Mouse (Mus musculus) kidney, embryonic 14.5 days (tissue): ENCODE results near the gene Ywhab. TPM values are rescaled to one million over a fixed set of nuclear protein-coding genes. Genes with fewer than 3 reads are reported as not detected.
A peak's percentile ranks its signal among the peaks of the same experiment; 100 is the strongest.

Source experiments
- ATAC-seq: fragments of 200-750 bp; cut with Nextera tagmentation; 2 replicates; pipeline ENCODE4 v1.8.0; 2017; ENCODE audit warnings: moderate number of reproducible peaks, mild to moderate bottlenecking, moderate TSS enrichment, moderate library complexity; ENCODE audit not compliant: low FRiP score, low TSS enrichment
- H3K27ac ChIP-seq: fragments of 300-500 bp; sonication (generic); 2 replicates; pipeline ENCODE4 v1.5.1; 2014; ENCODE audit warnings: low read depth, mild to moderate bottlenecking, low read length, moderate library complexity, mixed read lengths
- H3K27me3 ChIP-seq: fragments of 300-500 bp; sonication (generic); 2 replicates; pipeline ENCODE4 v1.6.1; 2014; ENCODE audit warnings: mild to moderate bottlenecking, low read length; ENCODE audit not compliant: control insufficient read depth, insufficient read depth
- H3K36me3 ChIP-seq: fragments of 300-500 bp; sonication (generic); 2 replicates; pipeline ENCODE4 v1.6.1; 2014; ENCODE audit warnings: low read length, mixed read lengths; ENCODE audit not compliant: control insufficient read depth, insufficient read depth
- H3K4me1 ChIP-seq: fragments of 300-500 bp; sonication (generic); 2 replicates; pipeline ENCODE4 v1.6.1; 2014; ENCODE audit warnings: low read length, mixed read lengths; ENCODE audit not compliant: control insufficient read depth, insufficient read depth
- H3K4me2 ChIP-seq: fragments of 300-500 bp; sonication (generic); replicated peaks from 2 replicates; pipeline ENCODE4 v1.6.1; 2014; ENCODE audit warnings: low read depth, mild to moderate bottlenecking, low read length
- H3K4me3 ChIP-seq: fragments of 300-500 bp; sonication (generic); 2 replicates; pipeline ENCODE4 v1.5.1; 2014; ENCODE audit warnings: mild to moderate bottlenecking, low read length
- H3K9ac ChIP-seq: fragments of 300-500 bp; sonication (generic); 2 replicates; pipeline ENCODE4 v1.6.1; 2014; ENCODE audit warnings: low read depth, mild to moderate bottlenecking, low read length, moderate library complexity
- H3K9me3 ChIP-seq: fragments of 300-500 bp; sonication (generic); 2 replicates; pipeline ENCODE4 v1.6.1; 2016; ENCODE audit warnings: low read length; ENCODE audit not compliant: control insufficient read depth
- WGBS: fragments of 180-500 bp; shearing (Covaris S2); extraction: QIAGEN DNeasy Blood & Tissue Kit; methylation state at CpG from one replicate; pipeline ENCODE4 v1.1.7; 2014; 5-methylcytosine and 5-hydroxymethylcytosine counted together
- polyA plus RNA-seq: library from polyadenylated mRNA; unstranded; fragments of >200 nt; fragmentation: Nextera tagmentation; extraction: Ambion mirVana; gene quantifications from 2 replicates; pipeline ENCODE4 v1.2.1, GENCODE M21; 2014

The Ywhab gene
- polyA plus RNA-seq, 1 experiment from 2014 or later, result 305 TPM

DNA sequence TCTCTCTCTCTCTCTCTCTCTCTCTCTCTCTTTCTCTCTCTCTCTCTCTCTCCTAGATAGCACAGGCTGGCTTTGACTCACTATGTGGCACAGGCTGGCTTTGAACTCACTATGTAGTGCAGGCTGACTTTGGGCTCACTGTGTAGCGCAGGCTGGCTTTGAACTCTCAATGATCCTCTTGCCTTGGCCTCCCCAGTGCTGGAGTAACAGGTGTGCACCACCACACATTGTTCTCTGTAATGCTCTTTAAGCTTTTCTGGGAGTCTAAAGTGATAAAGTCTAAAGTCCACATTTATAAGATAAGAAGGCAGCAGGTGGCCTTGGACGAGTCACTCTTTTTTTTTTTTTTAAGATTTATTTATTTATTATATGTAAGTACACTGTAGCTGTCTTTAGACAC, 46.8 kb downstream of the Ywhab start:
- H3K4me3 ChIP-seq, result no peak overlapping the region
- H3K9ac ChIP-seq, result no peak overlapping the region
- no peak overlapping the region for H3K27ac ChIP-seq
- H3K4me2 ChIP-seq, result no peak overlapping the region
- 82% methylated on average over 2 of the region's 2 CpGs for WGBS
- ATAC-seq, result no peak
- H3K27me3 ChIP-seq, result no peaks in the 10 kb centered on the region
- H3K9me3 ChIP-seq, result no peaks in the 10 kb centered on the region
- no peaks in the 10 kb centered on the region for H3K36me3 ChIP-seq
- no peaks in the 10 kb centered on the region for H3K4me1 ChIP-seq

DNA sequence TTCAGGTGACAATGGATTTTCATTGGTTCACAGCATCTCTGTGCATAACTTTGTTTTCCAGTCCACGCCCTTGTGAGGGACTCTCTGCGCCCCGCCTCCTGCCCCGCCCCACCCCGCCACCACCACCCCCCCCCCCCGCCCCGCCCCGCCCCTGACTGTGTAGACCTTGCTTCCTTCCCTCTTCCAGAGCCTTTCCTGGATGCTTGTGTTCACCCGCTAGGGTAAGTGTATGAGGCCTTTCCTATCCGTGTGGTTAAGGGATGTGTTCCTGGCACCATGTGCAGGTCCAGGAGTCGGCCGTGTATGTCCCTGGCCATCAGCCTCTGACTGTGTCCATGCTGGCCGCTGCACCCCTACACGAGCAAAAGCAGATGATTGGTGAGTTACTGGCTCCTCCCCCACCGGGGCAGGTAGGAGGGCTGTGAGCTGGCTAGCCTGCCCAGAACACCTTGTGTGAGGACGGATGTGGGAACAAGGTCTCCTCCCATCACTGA, 52.5 kb downstream of the Ywhab start:
- Histone ChIP-seq H3K9ac (no peak overlapping the region), H3K4me1 (no peaks in the 10 kb centered on the region), H3K27me3 (no peaks in the 10 kb centered on the region), H3K9me3 (no peaks in the 10 kb centered on the region), H3K4me3 (peak overlapping the region; percentile 28), H3K27ac (no peak overlapping the region), H3K36me3 (peaks cover 6% of the 10 kb centered on the region; the same call in 1 of the 2 replicates), H3K4me2 (peak overlapping the region; percentile 47)
- 3% methylated on average over 12 of the region's 16 CpGs for WGBS
- peak; percentile 80 for ATAC-seq

DNA sequence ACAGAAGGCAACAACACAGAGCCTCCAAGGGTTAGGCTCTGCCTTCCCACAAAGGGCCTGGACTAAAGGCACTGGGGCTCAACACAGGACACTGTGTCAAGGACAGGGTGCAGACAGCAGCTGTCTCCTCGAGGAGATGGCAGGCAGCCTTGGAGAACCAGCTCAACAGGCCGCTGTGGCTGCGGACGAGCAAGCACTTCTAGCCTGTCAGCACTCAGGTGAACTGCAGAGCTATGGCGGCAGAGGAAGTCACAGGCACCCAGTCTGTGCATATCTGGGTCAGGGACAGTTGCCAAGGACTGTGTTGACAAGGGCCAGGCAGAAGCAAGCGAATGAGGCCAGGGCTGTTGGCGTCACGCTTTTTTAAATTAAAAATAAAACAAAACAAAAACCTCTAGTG, 59.0 kb downstream of the Ywhab start:
- WGBS, result 90% methylated on average over 8 of the region's 8 CpGs
- ATAC-seq, result no peak
- H3K27ac ChIP-seq, result no peak overlapping the region
- H3K4me3 ChIP-seq, result no peak overlapping the region
- H3K9me3 ChIP-seq, result no peaks in the 10 kb centered on the region
- no peaks in the 10 kb centered on the region for H3K27me3 ChIP-seq
- no peaks in the 10 kb centered on the region for H3K4me1 ChIP-seq
- H3K36me3 ChIP-seq, result peaks cover 64% of the 10 kb centered on the region
- H3K4me2 ChIP-seq, result no peak overlapping the region
- H3K9ac ChIP-seq, result no peak overlapping the region

DNA sequence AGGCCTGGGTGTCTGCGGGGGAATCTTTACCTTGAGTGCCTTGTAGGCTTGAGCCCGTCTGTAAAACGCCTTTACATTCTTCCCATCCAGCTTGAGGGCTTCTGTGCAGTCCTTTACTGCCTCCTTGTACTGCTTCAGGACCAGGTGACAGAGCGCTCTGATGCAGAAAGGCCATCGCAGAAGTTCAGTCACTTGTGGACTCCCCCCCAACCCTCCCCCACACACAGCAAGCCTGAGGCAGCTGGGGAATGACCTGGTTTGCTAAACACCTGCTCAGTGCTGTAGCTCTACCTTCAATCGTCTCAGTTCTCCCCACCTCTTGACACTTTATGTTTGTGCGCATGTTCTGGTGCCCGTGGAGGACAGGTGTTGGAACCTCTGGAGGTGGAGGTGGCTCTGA, 59.9 kb downstream of the Ywhab start:
- 87% methylated on average over 8 of the region's 8 CpGs for WGBS
- no peak overlapping the region for H3K9ac ChIP-seq
- H3K27me3 ChIP-seq, result no peaks in the 10 kb centered on the region
- H3K4me1 ChIP-seq, result no peaks in the 10 kb centered on the region
- H3K9me3 ChIP-seq, result no peaks in the 10 kb centered on the region
- no peak overlapping the region for H3K4me2 ChIP-seq
- H3K36me3 ChIP-seq, result peaks cover 73% of the 10 kb centered on the region
- no peak overlapping the region for H3K4me3 ChIP-seq
- no peak overlapping the region for H3K27ac ChIP-seq
- no peak for ATAC-seq

DNA sequence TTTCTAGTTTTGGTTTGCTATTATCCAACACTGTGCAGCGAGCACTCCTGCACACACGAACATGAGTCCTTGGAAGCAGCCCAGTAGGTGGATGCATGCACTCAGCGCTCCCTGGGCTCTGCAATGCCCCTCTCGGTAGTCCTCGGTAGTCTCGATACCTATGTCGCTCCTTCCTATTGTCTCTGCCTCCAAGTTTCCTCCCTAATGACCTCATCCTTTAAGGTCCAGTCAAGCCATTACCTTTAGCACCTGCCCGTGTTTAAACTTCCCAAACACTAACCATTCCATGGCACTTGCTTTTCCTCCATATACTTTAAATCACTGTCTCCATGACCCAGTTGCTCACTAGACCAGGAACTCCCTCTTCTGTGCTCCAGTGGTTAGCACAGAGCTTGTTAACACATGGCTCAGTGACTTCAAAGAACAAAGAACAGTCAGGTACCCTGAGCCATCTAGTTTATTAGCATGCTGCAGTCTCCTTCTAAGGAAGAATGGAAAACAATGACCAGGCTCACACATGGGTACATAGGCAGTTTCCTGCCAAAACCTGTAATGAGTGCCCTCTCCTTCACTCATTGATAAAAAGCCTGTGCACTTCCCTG, 65.0 kb downstream of the Ywhab start:
- no peak overlapping the region for H3K4me2 ChIP-seq
- peaks cover 84% of the 10 kb centered on the region for H3K36me3 ChIP-seq
- H3K4me3 ChIP-seq, result no peak overlapping the region
- 74% methylated on average over 8 of the region's 8 CpGs for WGBS
- no peaks in the 10 kb centered on the region for H3K9me3 ChIP-seq
- peak; percentile 79; the same call in 1 of the 2 replicates for ATAC-seq
- 0 out of 2 replicates have a peak, but pooled peaks cover 2% of the 10 kb centered on the region for H3K4me1 ChIP-seq
- no peaks in the 10 kb centered on the region for H3K27me3 ChIP-seq
- no peak overlapping the region for H3K27ac ChIP-seq
- no peak overlapping the region for H3K9ac ChIP-seq

Other genes starting within 250 kb of the Ywhab start
- 9.7 and 10.1 TPM in 2 replicates for gene Ada, start 244.7 kb upstream of the Ywhab start, polyA plus RNA-seq
- gene Ccn5, start 174.1 kb upstream of the Ywhab start, polyA plus RNA-seq, result 0.11 and 0.28 TPM in 2 replicates
- not detected in 2 replicates for gene Kcnk15, start 141.3 kb upstream of the Ywhab start, polyA plus RNA-seq
- gene Rims4, start 76.3 kb upstream of the Ywhab start, polyA plus RNA-seq, result 0.51 and 0.70 TPM in 2 replicates
- gene Pabpc1l, start 30.5 kb downstream of the Ywhab start, polyA plus RNA-seq, result 2.7 and 3.4 TPM in 2 replicates
- 24.1 and 36.5 TPM in 2 replicates for gene Stk4, start 75.4 kb downstream of the Ywhab start, polyA plus RNA-seq
- 63.4 and 70.5 TPM in 2 replicates for gene Tomm34, start 76.2 kb downstream of the Ywhab start, polyA plus RNA-seq
- gene Kcns1, start 176.2 kb downstream of the Ywhab start, polyA plus RNA-seq, result 0.16 TPM in 1 of 2 replicates, not detected in the other
- not detected in 2 replicates for gene Wfdc5, start 187.8 kb downstream of the Ywhab start, polyA plus RNA-seq
- gene Wfdc12, start 195.6 kb downstream of the Ywhab start, polyA plus RNA-seq, result not detected in 2 replicates
- not detected in 2 replicates for gene Wfdc15a, start 205.2 kb downstream of the Ywhab start, polyA plus RNA-seq
- 76.1 and 106 TPM in 2 replicates for gene Wfdc15b, start 226.7 kb downstream of the Ywhab start, polyA plus RNA-seq
- not detected in 2 replicates for gene Svs2, start 243.5 kb downstream of the Ywhab start, polyA plus RNA-seq